ENCODE assay signal across 8 mouse cellular contexts in the genomic region with DNA sequence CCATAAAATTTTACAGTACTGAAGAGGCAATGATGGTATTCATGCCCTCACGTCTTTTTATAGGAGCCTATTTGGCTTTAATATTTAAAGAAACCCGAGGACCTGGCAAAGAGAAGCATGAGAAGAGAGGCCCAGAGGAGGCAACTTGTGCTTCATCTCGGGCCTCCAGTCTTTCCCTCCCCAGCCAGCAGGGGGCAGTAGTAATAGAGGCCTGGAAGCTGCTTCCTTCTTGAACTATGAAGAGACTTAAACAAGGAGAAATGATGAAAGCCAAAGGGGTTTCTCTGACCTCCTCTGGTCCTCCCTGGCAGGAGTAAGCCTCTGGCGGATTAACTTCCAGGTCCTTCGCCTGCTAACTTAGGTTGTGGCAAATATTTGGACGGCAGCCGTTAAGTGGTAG.
A peak's percentile ranks its signal among the peaks of the same experiment; 100 is the strongest.
DNase-seq lines count a peak whose midpoint lies in the region; ATAC-seq lines count a peak whose summit lies in the region.

No protein-coding gene starts in this region.

- H3K36me3 ChIP-seq in kidney, embryonic 15.5 days, result no peaks in the 10 kb centered on the region
- H3K36me3 ChIP-seq in embryonic facial prominence, embryonic 10.5 days (replicated peaks), result no peaks in the 10 kb centered on the region
- no peaks in the 10 kb centered on the region for H3K36me3 ChIP-seq in limb, embryonic 10.5 days

- H3K9me3 ChIP-seq in kidney, embryonic 15.5 days (replicated peaks), result no peaks in the 10 kb centered on the region
- H3K9me3 ChIP-seq in embryonic facial prominence, embryonic 10.5 days, result no peaks in the 10 kb centered on the region
- H3K9me3 ChIP-seq in limb, embryonic 10.5 days (replicated peaks), result no peaks in the 10 kb centered on the region

- H3K4me1 ChIP-seq in kidney, embryonic 15.5 days, result no peaks in the 10 kb centered on the region
- no peaks in the 10 kb centered on the region for H3K4me1 ChIP-seq in embryonic facial prominence, embryonic 10.5 days
- peaks cover 5% of the 10 kb centered on the region for H3K4me1 ChIP-seq in limb, embryonic 10.5 days

- no peak overlapping the region for H3K27ac ChIP-seq in kidney, embryonic 15.5 days
- no peak overlapping the region for H3K27ac ChIP-seq in embryonic facial prominence, embryonic 10.5 days (replicated peaks)
- no peak overlapping the region for H3K27ac ChIP-seq in limb, embryonic 10.5 days

- no peak overlapping the region for H3K9ac ChIP-seq in kidney, embryonic 15.5 days

- no peak for ATAC-seq in kidney, embryonic 15.5 days (replicated peaks; ENCODE audit: low FRiP score)
- peak; percentile 92 for ATAC-seq in neutrophil, adult 5-6 weeks (ENCODE audit: extremely low read depth, insufficient number of reproducible peaks, low FRiP score, poor library complexity, severe bottlenecking)

- peaks cover 24% of the 10 kb centered on the region; the same call in 1 of the 2 replicates for H3K27me3 ChIP-seq in kidney, embryonic 15.5 days
- H3K27me3 ChIP-seq in embryonic facial prominence, embryonic 10.5 days (replicated peaks; ENCODE audit: low read depth, poor library complexity, severe bottlenecking), result 0 out of 2 replicates have a peak, but pooled peaks cover 8% of the 10 kb centered on the region
- H3K27me3 ChIP-seq in limb, embryonic 10.5 days (ENCODE audit: low read depth, poor library complexity, severe bottlenecking), result peaks cover 36% of the 10 kb centered on the region; the same call in 1 of the 2 replicates

- no peak overlapping the region for H3K4me2 ChIP-seq in kidney, embryonic 15.5 days

- 56% methylated on average over 7 of the region's 7 CpGs for WGBS in kidney, embryonic 15.5 days
- WGBS in embryonic facial prominence, embryonic 10.5 days, result 57% methylated on average over 7 of the region's 7 CpGs
- WGBS in limb, embryonic 10.5 days, result 64% methylated on average over 7 of the region's 7 CpGs

- no peak overlapping the region for H3K4me3 ChIP-seq in kidney, embryonic 15.5 days (replicated peaks)
- H3K4me3 ChIP-seq in embryonic facial prominence, embryonic 10.5 days, result no peak overlapping the region
- no peak overlapping the region for H3K4me3 ChIP-seq in limb, embryonic 10.5 days

- peak; percentile 48 for DNase-seq in kidney, adult 11 months
- DNase-seq in adrenal gland, postnatal 10 days, result peak; percentile 90
- peak; percentile 78 for DNase-seq in embryonic facial prominence, embryonic 10.5 days (ENCODE audit: low spot score)
- DNase-seq in heart, postnatal 4 days, result peak; percentile 88
- peak; percentile 81 for DNase-seq in limb, embryonic 10.5 days (ENCODE audit: low spot score)
- peak; percentile 60 to 85 for DNase-seq in thymus, postnatal 10 days (ENCODE audit: low spot score in 2 of 2)
